Mouse (Mus musculus): ENCODE measurements around the gene Cttn.

The Cttn gene

DNA sequence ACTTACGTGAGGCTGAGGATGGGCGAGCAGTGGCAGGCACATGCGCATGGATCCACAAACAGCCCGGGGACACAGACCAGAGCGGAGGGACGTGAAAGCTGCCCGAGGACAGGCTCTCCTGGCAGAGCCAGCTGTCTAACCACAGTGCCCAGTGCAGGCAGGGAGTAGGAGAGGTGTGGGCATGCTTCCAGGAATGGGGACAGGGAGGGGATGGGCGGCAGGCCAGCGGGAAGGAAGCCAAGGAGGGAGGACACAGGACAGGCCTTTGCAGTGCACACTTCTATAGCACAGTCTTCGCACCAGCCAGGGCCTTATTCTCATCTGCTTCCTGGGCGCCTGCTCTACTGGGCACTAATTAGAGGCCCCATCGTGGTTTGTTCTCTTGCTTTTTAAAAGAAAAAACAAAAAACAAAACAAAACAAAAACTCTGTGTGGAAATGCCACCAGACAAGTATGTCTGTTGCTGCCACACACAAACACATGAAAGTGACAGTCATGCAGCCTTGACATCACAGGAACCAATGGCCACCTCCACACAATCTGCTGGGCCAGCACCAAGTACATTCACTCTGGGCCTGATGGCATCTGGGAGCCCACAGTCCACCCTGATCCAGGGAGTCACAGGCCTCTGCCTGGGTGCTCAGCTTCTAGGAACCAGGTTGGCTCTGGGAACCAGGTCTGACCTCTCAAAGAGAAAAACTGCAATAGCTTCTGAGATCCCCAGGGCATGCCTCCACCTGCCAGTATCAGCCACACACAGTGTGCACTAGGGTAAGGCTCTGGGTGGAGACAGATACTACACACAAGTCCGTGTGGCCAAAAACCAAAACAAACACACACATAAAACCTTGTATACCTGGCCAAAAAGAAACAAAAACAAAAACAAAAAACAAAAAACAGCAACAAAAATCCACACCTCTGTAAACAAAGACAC lies 20.9 kb downstream of the Cttn start:
- DNase-seq (ENCODE audit: low read depth in 2 of 2, low spot score in 2 of 2), result no peak

DNA sequence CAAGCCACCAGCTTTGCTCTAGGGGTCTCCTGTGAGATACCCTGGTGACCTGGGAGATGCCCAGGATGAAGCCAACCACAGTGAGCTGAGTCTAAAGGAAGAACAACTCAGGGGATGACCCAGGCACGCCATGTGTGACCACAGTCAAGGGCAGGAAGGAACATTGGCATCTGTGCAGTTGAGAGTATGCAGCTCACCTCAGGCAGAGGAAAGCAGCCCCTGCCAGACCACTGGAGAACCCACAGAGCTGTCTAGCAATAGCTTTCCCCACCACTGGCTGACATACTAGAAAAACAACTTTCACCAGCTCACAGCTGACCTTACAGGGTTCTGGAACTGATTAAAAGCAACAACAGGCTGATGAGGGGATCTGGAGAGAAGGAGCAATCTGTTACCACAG lies 22.6 kb downstream of the Cttn start:
- DNase-seq (ENCODE audit: low read depth in 2 of 2, low spot score in 2 of 2), result no peak

DNA sequence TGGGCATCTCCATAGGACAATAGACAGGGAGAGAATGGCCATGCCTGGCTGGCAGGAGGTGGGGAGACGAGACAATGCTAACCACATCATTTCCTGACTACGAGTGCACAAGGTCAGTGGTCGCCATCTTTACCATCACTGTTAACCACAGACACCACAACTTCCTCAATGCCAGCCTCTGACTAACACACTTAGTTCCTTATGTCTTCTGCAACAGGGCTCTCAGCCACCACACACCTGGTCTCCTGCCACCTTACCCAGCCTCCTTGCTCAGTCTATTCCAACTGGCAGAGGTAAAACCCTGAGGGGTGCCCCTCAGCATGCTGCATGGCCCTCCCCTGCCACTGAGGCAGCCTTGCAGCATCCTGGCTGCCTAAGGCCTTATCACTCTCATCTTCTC lies 23.7 kb downstream of the Cttn start:
- DNase-seq (ENCODE audit: low read depth in 2 of 2, low spot score in 2 of 2), result peak; percentile 11 to 39

DNA sequence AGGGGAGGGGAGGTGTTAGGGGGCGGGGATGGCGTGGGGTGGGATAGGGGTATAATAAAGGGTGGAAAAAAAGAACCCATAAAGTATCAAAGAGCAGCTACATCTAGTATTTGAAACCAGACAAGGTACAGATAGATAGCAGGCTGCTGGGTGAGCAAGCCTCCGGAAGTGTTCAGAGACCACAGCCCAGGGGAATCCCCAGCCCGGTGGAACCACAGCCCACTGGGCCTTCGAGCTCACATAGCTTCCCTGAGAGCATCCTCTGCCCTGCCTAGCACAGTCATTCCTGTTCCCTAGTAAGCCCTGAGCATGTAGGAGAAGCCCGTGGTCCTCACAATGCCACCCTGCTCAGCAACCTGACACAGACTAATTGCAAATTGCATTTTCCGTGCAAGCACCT lies 26.0 kb downstream of the Cttn start:
- peak; percentile 71 for DNase-seq (ENCODE audit: low read depth in 2 of 2, low spot score in 2 of 2)

DNA sequence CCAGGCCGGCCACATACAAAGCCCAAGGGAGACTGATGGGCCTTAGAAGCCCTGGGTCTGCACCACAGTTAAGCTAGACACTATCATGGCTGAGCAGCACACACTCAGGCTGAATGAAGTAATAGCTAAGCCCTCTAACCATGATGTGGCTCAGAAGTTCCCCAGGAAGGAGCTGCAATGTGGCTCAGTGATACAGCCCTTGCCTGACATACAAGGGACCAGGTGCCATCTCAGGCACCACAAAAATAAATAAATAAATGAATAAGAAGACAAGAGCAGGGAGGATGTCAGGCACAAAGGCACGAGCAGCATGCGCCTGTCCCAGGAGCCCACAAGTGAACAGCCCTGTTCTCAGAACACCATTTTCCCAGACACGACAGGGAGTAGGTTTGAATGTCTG lies 28.8 kb downstream of the Cttn start:
- no peak for DNase-seq (ENCODE audit: low read depth in 2 of 2, low spot score in 2 of 2)

DNA sequence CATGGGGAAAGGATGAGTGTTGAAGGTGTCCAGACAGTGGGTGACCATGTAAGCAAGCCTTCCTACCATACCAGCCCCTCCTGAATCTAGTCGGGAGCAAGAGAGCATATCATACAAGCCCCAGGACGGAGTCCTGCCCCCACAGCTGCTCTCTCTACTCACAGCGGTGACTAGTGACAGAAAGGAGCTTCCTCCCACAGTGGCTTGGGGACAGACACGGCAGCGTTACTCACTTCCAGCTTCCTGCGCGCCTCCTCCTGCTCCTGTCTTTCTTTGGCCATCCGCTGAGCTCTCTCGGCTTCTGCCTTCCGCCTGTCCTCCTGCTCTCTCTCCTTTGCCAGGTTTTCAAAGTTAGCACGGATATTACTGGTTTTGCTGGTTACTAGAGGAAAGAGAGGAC lies 29.3 kb downstream of the Cttn start:
- DNase-seq (ENCODE audit: low read depth in 2 of 2, low spot score in 2 of 2), result no peak

DNA sequence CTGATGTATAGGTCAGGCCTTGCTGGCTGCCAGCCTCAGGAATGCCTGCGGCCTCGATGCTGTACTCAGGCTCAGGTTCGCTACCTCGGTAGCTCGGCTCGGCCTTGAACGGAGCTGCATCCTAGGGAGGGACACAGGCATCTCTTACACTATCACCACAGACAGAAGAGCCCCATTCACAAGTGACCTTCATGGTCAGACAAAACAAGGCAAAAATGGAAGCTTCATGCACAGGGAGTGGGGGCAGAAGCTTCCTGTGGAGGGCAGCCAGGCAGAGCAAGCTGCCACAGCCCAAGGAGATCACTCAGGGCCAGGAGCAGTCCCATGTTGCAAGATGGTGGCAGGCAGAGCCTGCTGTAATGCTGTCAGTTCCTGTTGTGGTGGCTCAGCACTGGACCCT lies 32.0 kb downstream of the Cttn start:
- DNase-seq (ENCODE audit: low read depth in 2 of 2, low spot score in 2 of 2), result no peak

DNA sequence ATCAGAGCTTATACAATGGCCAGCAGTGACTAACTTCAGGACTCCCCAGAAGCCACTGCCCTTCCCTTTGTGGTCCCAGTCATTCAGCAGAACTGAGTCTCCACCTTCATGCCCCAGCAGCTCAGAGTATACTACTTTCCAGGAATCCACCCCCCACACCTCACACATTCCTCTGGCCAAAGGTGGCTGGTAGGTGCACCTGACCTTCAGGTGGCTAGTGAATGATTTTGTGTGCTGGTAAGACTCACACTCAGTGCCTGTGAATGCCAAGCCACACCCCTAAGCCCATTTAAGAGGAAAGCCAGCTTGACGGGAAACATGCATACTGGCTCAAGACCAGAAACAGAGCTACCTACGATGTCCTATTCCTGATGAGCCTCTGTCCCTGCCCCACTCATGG lies 37.9 kb downstream of the Cttn start:
- no peak for DNase-seq (ENCODE audit: low read depth in 2 of 2, low spot score in 2 of 2)

DNA sequence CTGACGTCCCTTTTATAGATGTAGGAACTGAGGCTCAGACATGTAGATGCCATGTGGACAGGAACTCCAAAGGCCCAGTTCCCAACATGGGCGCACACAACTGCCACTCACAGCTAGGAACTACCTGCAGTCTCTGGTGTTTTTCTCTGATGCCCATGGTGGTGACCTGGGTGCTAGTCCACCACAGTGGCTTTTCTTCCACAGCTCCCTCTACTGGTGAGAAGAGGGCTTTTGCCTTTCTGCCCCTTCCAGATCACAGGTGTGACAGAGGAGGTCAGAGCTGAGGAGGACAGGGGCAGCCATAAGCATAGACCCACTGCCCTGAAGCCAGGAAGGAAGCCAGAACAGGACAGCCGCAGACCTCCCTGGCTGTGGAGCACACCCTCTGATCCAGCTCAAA lies 43.3 kb downstream of the Cttn start:
- no peak for DNase-seq (ENCODE audit: low read depth in 2 of 2, low spot score in 2 of 2)

DNA sequence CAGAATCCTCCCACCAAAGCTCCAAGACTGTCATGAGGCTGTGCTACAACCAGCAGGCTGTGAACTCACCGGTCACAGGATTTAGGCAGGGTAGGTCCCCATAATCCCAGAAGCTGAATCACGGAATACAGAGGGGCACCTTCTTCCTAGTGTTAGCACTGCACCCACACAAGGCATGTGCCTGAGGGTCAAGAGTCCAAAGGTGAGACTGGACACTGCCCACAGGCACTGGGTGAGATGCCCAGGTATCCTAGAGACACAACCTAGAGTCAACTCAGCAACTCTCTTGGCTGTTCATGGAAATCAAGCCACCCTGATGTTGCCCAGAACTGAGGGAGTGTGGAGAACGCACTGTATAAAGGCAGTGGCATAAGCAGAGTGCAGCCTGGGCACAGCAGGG lies 44.2 kb downstream of the Cttn start:
- no peak for DNase-seq (ENCODE audit: low read depth in 2 of 2, low spot score in 2 of 2)

DNA sequence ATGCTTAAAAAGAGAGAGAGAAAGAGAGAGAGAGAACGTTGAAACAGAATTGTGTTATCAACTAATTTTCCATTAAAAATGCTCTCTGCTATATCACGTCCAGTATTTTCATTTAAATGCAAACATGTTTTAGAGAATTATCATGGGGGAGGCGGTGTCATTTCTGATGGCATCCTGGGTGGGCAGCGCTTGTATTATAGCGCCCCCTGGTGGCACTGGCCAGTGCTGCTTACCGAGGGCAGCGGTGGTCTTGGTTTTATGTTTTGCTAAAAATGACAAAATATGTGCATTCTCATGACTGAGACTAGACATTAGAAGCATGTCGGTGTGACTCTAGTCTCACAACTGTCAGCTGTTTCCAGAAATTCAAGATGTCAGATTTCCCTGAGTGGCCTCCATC lies 44.9 kb downstream of the Cttn start:
- DNase-seq (ENCODE audit: low read depth in 2 of 2, low spot score in 2 of 2), result peak; percentile 23 to 40

DNA sequence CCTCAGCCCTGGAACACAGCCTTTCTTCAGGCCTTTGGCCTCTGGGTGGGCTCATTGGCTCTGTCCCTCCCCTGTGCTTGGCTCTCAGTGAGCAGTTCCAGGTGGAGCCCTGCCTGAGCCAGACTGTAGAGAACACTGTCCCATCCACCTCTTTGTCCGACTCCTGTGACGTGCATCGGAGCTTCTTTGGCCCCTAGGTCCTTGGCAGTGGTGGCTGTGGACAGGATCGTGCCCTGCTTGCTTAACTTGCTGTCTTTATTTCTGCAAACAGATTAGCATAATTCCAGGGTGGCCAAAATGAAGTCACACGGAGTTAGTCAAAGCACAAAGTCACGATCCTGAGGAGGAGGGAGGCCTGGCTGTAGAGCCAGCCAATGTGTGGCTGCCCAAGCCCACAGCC lies 49.3 kb downstream of the Cttn start:
- DNase-seq (ENCODE audit: low read depth in 2 of 2, low spot score in 2 of 2), result no peak

DNA sequence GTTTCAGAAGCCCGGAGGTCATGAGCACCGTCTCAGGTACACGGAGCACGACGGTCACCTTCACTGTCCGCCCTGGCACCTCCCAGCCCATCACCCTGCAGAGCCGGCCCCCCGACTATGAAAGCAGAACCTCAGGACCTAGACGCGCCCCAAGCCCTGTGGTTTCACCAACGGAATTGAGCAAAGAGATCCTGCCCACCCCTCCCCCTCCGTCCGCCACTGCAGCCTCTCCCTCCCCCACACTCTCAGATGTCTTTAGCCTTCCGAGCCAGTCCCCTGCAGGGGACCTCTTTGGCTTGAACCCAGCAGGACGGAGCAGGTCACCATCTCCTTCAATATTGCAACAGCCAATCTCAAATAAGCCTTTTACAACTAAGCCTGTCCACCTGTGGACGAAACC lies 50.3 kb downstream of the Cttn start:
- DNase-seq (ENCODE audit: low read depth in 2 of 2, low spot score in 2 of 2), result no peak

DNA sequence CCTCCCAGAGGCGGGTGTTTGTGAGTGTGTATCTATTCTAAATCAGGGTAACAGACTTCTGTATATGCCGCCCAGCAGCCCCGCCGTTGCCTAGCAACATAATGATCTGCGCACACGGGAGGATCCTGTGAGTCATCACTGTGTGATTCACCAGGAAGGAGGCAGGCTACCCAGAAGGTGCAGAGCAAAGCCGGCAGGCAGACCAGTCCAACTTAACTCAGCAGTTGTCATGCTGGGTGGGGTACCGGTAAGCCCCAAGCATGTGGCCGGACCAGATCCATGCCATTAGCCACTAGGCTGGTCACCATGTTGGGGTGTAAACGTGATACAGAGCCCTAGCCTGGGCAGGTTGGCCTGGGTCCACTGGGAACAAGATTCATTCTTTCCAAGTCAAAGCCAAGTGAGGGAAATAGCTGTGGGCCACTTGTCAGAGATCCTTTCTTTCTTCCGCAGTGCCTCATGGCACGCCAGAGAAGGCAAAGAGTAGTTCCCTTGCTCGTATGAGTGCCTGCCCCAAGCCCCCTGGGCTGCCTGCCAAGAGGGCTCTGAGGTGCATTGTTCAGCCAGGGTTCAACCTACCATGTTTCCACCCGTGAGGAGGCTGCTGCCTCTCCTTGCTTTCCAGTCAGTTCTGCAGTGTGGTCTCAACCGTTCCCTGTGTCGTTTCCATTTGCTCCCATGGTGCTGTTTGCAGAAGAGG lies 53.0 kb downstream of the Cttn start:
- DNase-seq (ENCODE audit: low read depth in 2 of 2, low spot score in 2 of 2), result no peak

DNA sequence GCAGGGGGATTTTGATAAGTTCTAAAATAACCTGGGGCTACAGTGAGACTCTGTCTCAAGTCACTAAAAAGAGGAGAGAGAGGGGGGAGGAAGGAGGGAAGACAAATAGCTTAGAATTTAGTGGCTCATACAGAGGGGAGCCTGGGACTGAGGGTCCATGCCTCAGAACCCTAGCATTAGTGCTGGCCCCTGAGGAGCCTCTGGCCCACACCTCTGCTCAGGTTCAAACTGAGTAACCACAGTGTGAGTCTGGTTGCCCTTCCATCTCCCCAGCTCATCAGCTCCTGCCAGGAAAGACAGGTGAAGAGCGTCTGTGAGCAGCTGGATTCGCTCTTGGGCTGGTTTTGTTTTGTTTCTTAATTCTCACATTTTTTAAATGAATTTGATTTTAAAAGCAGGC lies 53.6 kb downstream of the Cttn start:
- DNase-seq (ENCODE audit: low read depth in 2 of 2, low spot score in 2 of 2), result no peak

DNA sequence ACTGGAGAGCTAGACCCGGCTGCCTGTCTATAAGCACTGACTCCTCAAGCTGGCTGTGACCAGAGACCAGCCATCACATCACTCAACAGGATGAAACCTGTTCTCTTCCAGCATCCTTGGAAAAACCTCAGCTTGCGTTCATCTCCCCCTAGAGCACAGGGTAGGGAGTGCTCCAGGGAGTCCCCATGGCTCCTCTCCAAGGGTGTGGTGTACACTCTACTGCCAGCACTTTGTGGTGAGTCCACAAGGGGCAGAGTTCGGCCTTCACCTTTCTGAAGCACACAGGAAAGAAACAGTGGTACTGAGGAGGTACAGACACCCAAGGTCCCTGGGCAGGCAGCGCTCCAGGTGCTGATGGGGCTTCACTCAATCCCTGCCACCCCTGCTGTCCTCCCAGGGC lies 55.0 kb downstream of the Cttn start:
- DNase-seq (ENCODE audit: low read depth in 2 of 2, low spot score in 2 of 2), result no peak

DNA sequence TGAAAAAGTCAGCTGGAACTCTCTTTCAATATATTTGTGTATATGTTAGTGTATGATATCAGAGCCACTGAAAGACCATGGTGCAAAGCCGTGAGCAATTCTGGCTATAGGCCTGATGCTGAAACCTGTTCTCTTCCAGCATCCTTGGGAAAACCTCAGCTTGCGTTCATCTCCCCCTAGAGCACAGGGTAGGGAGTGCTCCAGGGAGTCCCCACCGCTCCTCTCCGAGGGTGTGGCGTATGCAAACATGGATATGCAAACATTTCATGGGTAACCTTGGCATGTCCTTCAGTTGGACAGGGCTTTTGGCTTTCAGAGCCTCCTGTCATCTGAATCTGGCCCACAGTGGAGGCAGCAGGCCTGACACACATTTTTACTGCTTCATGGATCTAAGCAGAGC lies 56.2 kb downstream of the Cttn start:
- no peak for DNase-seq (ENCODE audit: low read depth in 2 of 2, low spot score in 2 of 2)

DNA sequence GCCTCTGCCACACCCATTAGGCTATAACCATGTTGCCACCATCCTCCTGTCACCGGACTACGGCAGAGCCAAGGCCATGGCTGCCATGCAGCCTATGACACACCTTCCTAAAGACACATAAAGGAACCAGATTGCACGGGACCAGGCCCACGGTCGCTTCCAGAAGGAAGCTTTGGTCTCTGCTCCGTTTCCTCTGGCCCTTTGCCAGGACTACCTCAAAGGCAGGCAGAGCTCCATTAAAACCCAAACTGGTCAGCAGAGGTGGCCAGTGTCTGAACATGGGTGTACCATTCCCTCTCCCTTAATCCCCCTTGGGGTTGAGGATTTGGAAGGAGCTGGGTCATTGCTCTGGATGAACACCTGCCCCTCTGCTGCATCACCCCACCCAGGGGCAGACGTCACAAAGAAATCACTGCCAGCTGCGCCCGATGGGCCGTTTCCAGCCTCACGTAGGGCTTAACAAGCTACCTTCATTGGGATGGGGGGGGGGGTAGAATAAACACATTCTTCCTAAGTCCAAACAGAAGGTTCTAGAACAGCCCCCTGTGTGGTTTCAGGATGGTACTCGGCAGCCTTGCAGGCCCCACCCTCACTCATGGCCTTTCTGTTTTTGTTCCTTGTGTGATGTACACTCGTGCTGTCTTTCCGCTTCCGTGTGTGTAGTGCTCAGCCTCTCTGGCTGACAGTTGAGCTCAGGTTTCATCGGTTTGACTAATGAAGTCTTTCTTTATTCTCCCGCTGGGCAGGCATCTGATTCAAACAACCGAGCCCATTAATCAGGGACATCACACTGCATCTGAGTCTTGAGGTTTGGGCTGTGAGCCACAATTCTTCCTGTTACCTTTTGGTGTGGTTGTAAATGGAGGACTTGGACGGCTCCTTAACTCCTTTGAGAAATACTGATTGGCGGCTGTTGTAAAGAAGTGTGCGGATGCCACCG lies 58.6 kb downstream of the Cttn start:
- DNase-seq (ENCODE audit: low read depth in 2 of 2, low spot score in 2 of 2), result no peak

DNA sequence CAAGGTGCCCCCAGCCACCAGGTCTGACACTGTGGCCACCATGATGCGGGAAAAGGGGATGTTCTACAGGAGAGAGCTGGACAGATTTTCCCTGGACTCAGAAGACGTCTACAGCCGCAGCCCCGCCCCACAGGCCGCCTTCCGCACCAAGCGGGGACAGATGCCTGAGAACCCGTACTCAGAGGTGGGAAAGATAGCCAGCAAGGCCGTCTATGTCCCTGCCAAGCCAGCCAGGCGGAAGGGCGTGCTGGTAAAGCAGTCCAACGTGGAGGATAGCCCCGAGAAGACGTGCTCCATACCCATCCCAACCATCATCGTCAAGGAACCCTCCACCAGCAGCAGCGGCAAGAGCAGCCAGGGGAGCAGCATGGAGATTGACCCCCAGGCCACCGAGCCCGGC lies 61.1 kb downstream of the Cttn start:
- no peak for DNase-seq (ENCODE audit: low read depth in 2 of 2, low spot score in 2 of 2)

DNA sequence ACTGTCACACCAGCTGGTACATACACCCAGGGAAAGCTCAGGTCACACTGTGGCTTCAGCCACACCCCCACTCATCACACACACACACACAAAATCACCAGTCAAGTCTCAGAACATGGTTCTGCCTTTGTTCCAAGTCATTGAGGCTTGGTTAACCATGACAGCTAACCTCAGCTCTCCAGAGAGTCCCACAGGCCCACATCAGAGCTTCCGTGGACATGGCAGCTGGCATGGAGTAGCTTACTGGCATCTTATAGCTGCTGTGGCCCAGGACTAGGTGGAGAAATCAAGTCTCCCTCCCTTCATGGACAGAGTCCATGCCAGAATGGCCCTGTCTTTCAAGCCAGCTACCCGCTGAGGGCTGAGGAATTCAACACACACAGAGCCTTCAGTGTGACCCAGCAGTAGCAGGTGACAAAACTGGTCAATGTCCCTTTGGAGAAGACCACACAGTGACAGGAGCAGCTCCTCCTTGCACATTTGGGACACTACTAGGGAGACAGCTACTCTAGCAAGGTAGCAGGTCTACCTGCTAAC lies 62.3 kb downstream of the Cttn start:
- no peak for DNase-seq (ENCODE audit: low read depth in 2 of 2, low spot score in 2 of 2)

DNA sequence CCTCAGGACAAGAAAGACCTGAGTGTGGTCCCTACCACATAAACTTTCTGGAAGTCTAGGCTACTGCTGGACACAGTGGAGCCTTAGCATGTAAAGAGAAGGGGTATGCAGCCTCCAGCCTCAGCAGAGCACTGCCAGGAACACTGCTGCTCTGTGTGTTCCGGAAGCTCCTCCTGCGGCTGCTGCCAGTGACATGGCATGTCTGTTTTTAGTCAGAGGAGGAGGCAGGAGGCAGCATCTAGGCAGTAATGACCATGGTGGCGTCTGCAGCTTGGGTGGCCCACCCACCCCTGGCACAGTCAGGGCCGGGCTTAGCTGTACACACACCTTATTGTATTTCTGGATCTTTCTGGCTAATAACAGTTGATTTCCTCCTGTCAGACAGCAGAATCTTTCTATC lies 63.1 kb downstream of the Cttn start:
- no peak for DNase-seq (ENCODE audit: low read depth in 2 of 2, low spot score in 2 of 2)

All from CD8-positive naive resting alpha-beta T cell, adult 2 months (primary cell).